Mouse (Mus musculus) liver, embryonic 16.5 days (tissue): ENCODE results near the gene Sept5. TPM values are rescaled to one million over a fixed set of nuclear protein-coding genes. Genes with fewer than 3 reads are reported as not detected.

Experiments
- ATAC-seq: fragments of 200-750 bp; cut with Nextera tagmentation; 2 replicates; pipeline ENCODE4 v1.8.0; 2017; ENCODE audit warnings: low read depth, mild to moderate bottlenecking, moderate number of reproducible peaks, moderate library complexity
- H3K27ac ChIP-seq: fragments of 300-500 bp; sonication (generic); 2 replicates; pipeline ENCODE4 v1.5.1; 2014; ENCODE audit warnings: mild to moderate bottlenecking, low read length
- H3K27me3 ChIP-seq: fragments of 300-500 bp; sonication (generic); 2 replicates; pipeline ENCODE4 v1.6.1; 2014; ENCODE audit warnings: low read depth, low read length, mixed read lengths; ENCODE audit not compliant: control insufficient read depth, insufficient read depth
- H3K36me3 ChIP-seq: fragments of 300-500 bp; sonication (generic); 2 replicates; pipeline ENCODE4 v1.6.1; 2014; ENCODE audit warnings: mild to moderate bottlenecking; ENCODE audit not compliant: control insufficient read depth, insufficient read depth
- H3K4me1 ChIP-seq: fragments of 300-500 bp; sonication (generic); 2 replicates; pipeline ENCODE4 v1.6.1; 2014; ENCODE audit warnings: low read depth, low read length, mixed read lengths; ENCODE audit not compliant: control insufficient read depth
- H3K4me2 ChIP-seq: fragments of 300-500 bp; sonication (generic); 2 replicates; pipeline ENCODE4 v1.6.1; 2014; ENCODE audit warnings: low read depth, low read length, mixed read lengths
- H3K4me3 ChIP-seq: fragments of 300-500 bp; sonication (generic); 2 replicates; pipeline ENCODE4 v1.5.1; 2014; ENCODE audit warnings: low read depth, mild to moderate bottlenecking, low read length
- H3K9ac ChIP-seq: fragments of 300-500 bp; sonication (generic); 2 replicates; pipeline ENCODE4 v1.6.1; 2014; ENCODE audit warnings: low read depth, low read length
- H3K9me3 ChIP-seq: fragments of 300-500 bp; sonication (generic); replicated peaks from 2 replicates; pipeline ENCODE4 v1.6.1; 2016; ENCODE audit warnings: low read length; ENCODE audit not compliant: control insufficient read depth
- whole genome bisulfite sequencing: fragments of 180-500 bp; shearing (Covaris S2); extraction: QIAGEN DNeasy Blood & Tissue Kit; methylation state at CpG from one replicate; pipeline ENCODE4 v1.1.7; 2014; ENCODE audit not compliant: insufficient replicate concordance; 5-methylcytosine and 5-hydroxymethylcytosine counted together
- polyA plus RNA-seq: library from polyadenylated mRNA; unstranded; fragments of >200 nt; fragmentation: Nextera tagmentation; extraction: Ambion mirVana; gene quantifications from 2 replicates; pipeline ENCODE4 v1.2.1, GENCODE M21; 2015

The Sept5 gene
- polyA plus RNA-seq, 1 experiment from 2014 or later = 4.2 TPM

GRCm38 (mm10) chr16:18584901-18585510 is 44.7 kb downstream of the Sept5 start:
- 28% methylated on average over 10 of the region's 10 CpGs for WGBS
- no peak overlapping the region for H3K4me3 ChIP-seq
- H3K4me1 ChIP-seq = peaks cover 4% of the 10 kb centered on the region
- peaks cover 100% of the 10 kb centered on the region for H3K27me3 ChIP-seq
- H3K9ac ChIP-seq = no peak overlapping the region
- H3K27ac ChIP-seq = no peak overlapping the region
- no peaks in the 10 kb centered on the region for H3K36me3 ChIP-seq
- H3K4me2 ChIP-seq = no peak overlapping the region
- no peak for ATAC-seq
- H3K9me3 ChIP-seq = no peaks in the 10 kb centered on the region

GRCm38 (mm10) chr16:18583673-18584357 is 45.9 kb downstream of the Sept5 start:
- H3K4me2 ChIP-seq = no peak overlapping the region
- no peak overlapping the region for H3K27ac ChIP-seq
- no peaks in the 10 kb centered on the region for H3K36me3 ChIP-seq
- no peak overlapping the region for H3K9ac ChIP-seq
- no peaks in the 10 kb centered on the region for H3K9me3 ChIP-seq
- H3K27me3 ChIP-seq = peaks cover 96% of the 10 kb centered on the region
- H3K4me3 ChIP-seq = no peak overlapping the region
- peaks cover 4% of the 10 kb centered on the region for H3K4me1 ChIP-seq
- 39% methylated on average over 10 of the region's 10 CpGs for WGBS
- ATAC-seq = no peak

DNA sequence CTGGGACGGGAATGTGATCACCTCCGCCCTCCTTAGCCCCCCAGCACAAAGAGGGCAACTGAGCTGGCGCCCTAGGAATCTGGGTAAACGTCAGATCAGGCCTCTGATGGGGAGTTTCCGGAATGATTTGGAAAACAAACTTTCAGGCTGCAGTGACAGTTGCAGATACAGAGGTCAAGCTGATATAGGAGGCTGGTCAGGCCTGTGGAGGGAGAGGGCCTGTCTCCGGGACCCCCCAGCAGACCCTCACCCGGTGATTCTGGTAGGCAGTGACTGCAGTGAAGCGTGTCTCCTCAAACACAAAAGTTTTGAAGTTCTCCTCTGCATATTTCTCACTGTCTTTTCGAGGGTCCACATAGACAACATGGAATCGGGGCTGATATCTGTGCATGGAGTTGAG is 46.6 kb downstream of the Sept5 start:
- Histone ChIP-seq H3K9me3 (no peaks in the 10 kb centered on the region), H3K9ac (no peak overlapping the region), H3K4me1 (peaks cover 4% of the 10 kb centered on the region), H3K27ac (no peak overlapping the region), H3K4me3 (no peak overlapping the region), H3K27me3 (peaks cover 93% of the 10 kb centered on the region), H3K4me2 (no peak overlapping the region), H3K36me3 (no peaks in the 10 kb centered on the region)
- no peak for ATAC-seq
- 17% methylated on average over 10 of the region's 10 CpGs for WGBS

DNA sequence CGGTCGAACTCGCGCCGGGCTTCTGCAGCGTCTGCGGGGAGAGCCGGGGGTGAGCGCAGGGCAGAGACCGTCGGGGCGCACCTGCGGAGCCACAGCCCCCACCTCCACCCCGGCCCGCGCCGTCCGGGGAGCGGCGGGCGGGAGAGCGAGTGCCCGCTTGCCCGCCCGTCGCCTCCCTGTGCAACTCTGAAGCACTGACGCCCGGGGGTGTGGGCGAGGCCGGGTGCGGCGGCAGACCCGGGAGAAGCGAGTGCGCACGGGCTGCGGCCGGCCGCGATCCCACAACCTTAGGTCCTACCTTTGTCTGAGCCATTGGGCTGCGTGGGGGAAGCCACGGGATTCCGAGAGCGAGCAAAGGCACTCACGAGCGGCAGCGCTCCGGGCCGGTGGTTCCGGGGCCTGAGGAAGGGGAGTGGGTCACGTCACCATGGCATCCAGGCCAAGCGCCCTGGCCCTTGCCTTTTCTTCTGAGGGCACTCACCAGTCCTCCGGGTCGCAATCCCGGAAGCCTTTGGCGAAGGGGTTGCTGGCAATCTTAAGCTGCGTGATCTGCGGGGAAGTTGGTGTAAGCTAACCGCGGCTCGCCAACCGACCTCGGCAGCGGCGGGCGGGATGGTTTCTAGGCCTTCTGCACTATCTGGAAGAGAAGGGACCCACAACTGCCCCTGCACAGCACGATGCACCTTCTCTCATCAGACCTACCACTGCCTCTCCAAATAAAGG is 47.2 kb downstream of the Sept5 start:
- Histone ChIP-seq H3K4me1 (peaks cover 4% of the 10 kb centered on the region), H3K9ac (no peak overlapping the region), H3K9me3 (no peaks in the 10 kb centered on the region), H3K4me2 (peak overlapping the region; percentile 48), H3K27me3 (peaks cover 89% of the 10 kb centered on the region), H3K36me3 (no peaks in the 10 kb centered on the region), H3K4me3 (no peak overlapping the region), H3K27ac (no peak overlapping the region)
- 1% methylated on average over 63 of the region's 67 CpGs for WGBS
- ATAC-seq = no peak

- ATAC-seq = no peak
- Histone ChIP-seq H3K27me3 (peaks cover 80% of the 10 kb centered on the region), H3K4me2 (peak overlapping the region; percentile 48), H3K9me3 (no peaks in the 10 kb centered on the region), H3K4me3 (peak overlapping the region; percentile 32), H3K27ac (no peak overlapping the region), H3K36me3 (no peaks in the 10 kb centered on the region), H3K9ac (no peak overlapping the region), H3K4me1 (peaks cover 3% of the 10 kb centered on the region)
- under 1% methylated on average over 50 of the region's 66 CpGs for WGBS
These were observed 48.0 kb downstream of the Sept5 start for GRCm38 (mm10) chr16:18581623-18582205.

DNA sequence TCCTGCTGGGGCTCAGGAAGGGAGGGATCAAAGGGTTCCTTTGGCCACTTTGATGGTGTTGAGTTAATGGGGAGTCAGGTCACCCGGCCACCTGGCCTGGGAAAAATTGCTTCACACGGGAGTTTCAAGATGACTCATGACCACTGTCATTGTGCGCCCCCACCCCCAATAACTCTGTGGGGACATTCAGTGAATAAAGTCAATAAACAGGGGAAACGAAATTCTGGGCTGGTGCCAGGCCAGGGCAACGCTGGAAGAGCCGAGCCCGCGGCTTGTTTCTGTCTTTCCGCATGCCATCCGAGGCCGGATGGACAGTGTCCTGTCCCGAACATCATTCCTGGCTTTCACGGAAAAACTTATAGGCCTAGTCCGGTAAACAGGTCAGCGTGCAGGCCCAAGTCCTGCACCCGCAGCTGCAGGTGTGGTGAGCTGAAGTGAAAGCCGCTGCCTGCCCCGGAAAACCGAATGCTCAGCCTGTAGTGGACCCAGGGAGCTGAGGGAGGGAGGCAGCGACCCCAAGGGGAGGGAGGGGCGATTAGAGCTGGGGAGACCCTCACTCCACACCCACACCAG is 48.6 kb downstream of the Sept5 start:
- no peaks in the 10 kb centered on the region for H3K9me3 ChIP-seq
- H3K9ac ChIP-seq = no peak overlapping the region

GRCm38 (mm10) chr16:18580389-18580788 is 49.4 kb downstream of the Sept5 start:
- Histone ChIP-seq H3K9me3 (no peaks in the 10 kb centered on the region), H3K9ac (no peak overlapping the region), H3K4me1 (no peaks in the 10 kb centered on the region; the same call in none of the 2 replicates), H3K27me3 (peaks cover 67% of the 10 kb centered on the region), H3K4me2 (no peak overlapping the region), H3K36me3 (no peaks in the 10 kb centered on the region), H3K27ac (no peak overlapping the region), H3K4me3 (no peak overlapping the region)
- no peak for ATAC-seq
- 27% methylated on average over 2 of the region's 2 CpGs for WGBS

More for the DNA sequence above, 48.6 kb downstream of the Sept5 start:
- ATAC-seq = no peak
- Histone ChIP-seq H3K4me2 (peak overlapping the region; percentile 48), H3K27me3 (peaks cover 74% of the 10 kb centered on the region), H3K4me3 (peak overlapping the region; percentile 32), H3K27ac (no peak overlapping the region), H3K36me3 (no peaks in the 10 kb centered on the region), H3K4me1 (no peaks in the 10 kb centered on the region; the same call in none of the 2 replicates)
- WGBS = 5% methylated on average over 21 of the region's 21 CpGs

GRCm38 (mm10) chr16:18577599-18578160 is 52.1 kb downstream of the Sept5 start:
- 14% methylated on average over 5 of the region's 5 CpGs for WGBS
- no peaks in the 10 kb centered on the region for H3K36me3 ChIP-seq
- peaks cover 40% of the 10 kb centered on the region for H3K27me3 ChIP-seq
- H3K4me3 ChIP-seq = no peak overlapping the region
- no peak overlapping the region for H3K4me2 ChIP-seq
- no peaks in the 10 kb centered on the region for H3K9me3 ChIP-seq
- H3K9ac ChIP-seq = no peak overlapping the region
- no peak overlapping the region for H3K27ac ChIP-seq
- ATAC-seq = no peak
- H3K4me1 ChIP-seq = no peaks in the 10 kb centered on the region; the same call in none of the 2 replicates
